Mouse (Mus musculus) megakaryocyte, embryonic 14.5 days (primary cell): ENCODE measurements around the gene Fndc7.

Experiments
- FLI1 ChIP-seq: IDR thresholded peaks from 2 replicates; pipeline ENCODE4 v1.6.1; 2012; ENCODE audit warnings: low read length, inconsistent platforms, mixed read lengths
- GATA1 ChIP-seq: IDR thresholded peaks from 3 replicates; pipeline ENCODE4 v1.6.1; 2012; ENCODE audit warnings: mixed read lengths, low read length, inconsistent platforms, borderline replicate concordance

GRCm38 (mm10) chr3:108855371-108855770 lies 34.4 kb downstream of the Fndc7 start:
- TF ChIP-seq GATA1 (no peak), FLI1 (no peak)
